Mouse (Mus musculus): Measurements from ENCODE around the gene Btbd35f18.
"Not testable (repeated sequence)": the region's sequence is repeated elsewhere in the genome, so short reads cannot be mapped to it uniquely, and the experiment has no call there.

Gene Btbd35f18

GRCm38 (mm10) chrX:3699933-3700332 lies at the start of gene Btbd35f18:
Gene Btbd35f18 (plus strand): TSS chrX:3700233.
- not testable (repeated sequence) for DNase-seq (ENCODE audit: low read depth)

All from c-Kit-positive CD71-positive TER-119-negative erythroid progenitor cells, embryonic 14.5 days (primary cell).